Comparison of ENCODE assay signal across 23 mouse cellular contexts in genomic region chr9:14335829-14336228, GRCm38 (mm10). TPM values are rescaled to one million over a fixed set of nuclear protein-coding genes. Genes with fewer than 3 reads are reported as not detected.
DNase-seq lines count a peak whose midpoint lies in the region; ATAC-seq and TF ChIP-seq lines count a peak whose summit lies in the region.
"Had no signal": no experiment of that assay in that cellular context is flagged by ENCODE, and none has a peak within 500 bp of the region (broad histone marks: within the 10 kb centered on the region; RNA-seq: fewer than 3 reads in every experiment).

No protein-coding gene starts in this region.

- H3K4me3 ChIP-seq in CH12.LX (replicated peaks in 1 of 3; ENCODE audit: low read depth in 2 of 3, low read length in 2 of 3, poor library complexity in 1 of 3), result no peak overlapping the region
- H3K4me3 ChIP-seq in midbrain, embryonic 11.5 days (ENCODE audit: low read depth, low read length), result no peak overlapping the region
- H3K4me3 ChIP-seq: embryonic facial prominence, embryonic 10.5 days; embryonic facial prominence, embryonic 12.5 days; forebrain, embryonic 13.5 days; forebrain, embryonic 15.5 days had no signal

- in situ Hi-C loops in CH12.LX (cut with MboI; ENCODE audit: low pct_ligation_motif_present, low pct_unique_long_range_greater_than_20kb, low sequenced_read_pairs), result no loop called here

- TF ChIP-seq CTCF in CH12.LX (conservative IDR thresholded peaks at IDR 0.05 in 1 of 2, IDR thresholded peaks at IDR 0.05 in 1 of 2; ENCODE audit: low read depth in 2 of 2, low read length in 2 of 2), result no peak

- H3K4me1 ChIP-seq in CH12.LX (ENCODE audit: control insufficient read depth in 1 of 2, insufficient read depth in 2 of 2), result peaks cover 0 to 13% of the 10 kb centered on the region in 2 experiments; a peak in 2 of 4 replicates
- no peaks in the 10 kb centered on the region for H3K4me1 ChIP-seq in midbrain, embryonic 11.5 days (ENCODE audit: control insufficient read depth, insufficient read depth, low read length)
- H3K4me1 ChIP-seq: embryonic facial prominence, embryonic 10.5 days; embryonic facial prominence, embryonic 12.5 days; forebrain, embryonic 13.5 days; forebrain, embryonic 15.5 days had no signal

- 88% methylated on average over 4 of the region's 4 CpGs for WGBS in midbrain, embryonic 11.5 days

- no peaks in the 10 kb centered on the region for H3K9me3 ChIP-seq in CH12.LX (replicated peaks; ENCODE audit: low read length)
- no peaks in the 10 kb centered on the region for H3K9me3 ChIP-seq in midbrain, embryonic 11.5 days (ENCODE audit: control insufficient read depth, low read length)
- H3K9me3 ChIP-seq: embryonic facial prominence, embryonic 10.5 days; embryonic facial prominence, embryonic 12.5 days; forebrain, embryonic 13.5 days; forebrain, embryonic 15.5 days had no signal

- TF ChIP-seq POLR2A in CH12.LX (IDR thresholded peaks at IDR 0.05; ENCODE audit: low read depth, low read length), result no peak

- no peak for TF ChIP-seq RAD21 in CH12.LX (IDR thresholded peaks at IDR 0.05; ENCODE audit: low read depth, low read length)

- no peak overlapping the region for H3K9ac ChIP-seq in CH12.LX (ENCODE audit: insufficient read depth, low read depth)
- no peak overlapping the region for H3K9ac ChIP-seq in midbrain, embryonic 11.5 days (ENCODE audit: low read length)
- H3K9ac ChIP-seq: embryonic facial prominence, embryonic 12.5 days; forebrain, embryonic 13.5 days; forebrain, embryonic 15.5 days; forebrain, postnatal 0 days had no signal

- dilution Hi-C loops in CH12.LX (cut with MboI; ENCODE audit: extremely low pct_ligation_motif_present, extremely low pct_unique_long_range_greater_than_20kb, low sequenced_read_pairs), result no loop called here

- no peak overlapping the region for H3K27ac ChIP-seq in CH12.LX (ENCODE audit: insufficient read depth, low read depth)
- no peak overlapping the region for H3K27ac ChIP-seq in midbrain, embryonic 11.5 days (ENCODE audit: low read depth, low read length)
- H3K27ac ChIP-seq: embryonic facial prominence, embryonic 10.5 days; embryonic facial prominence, embryonic 12.5 days; forebrain, embryonic 13.5 days; forebrain, embryonic 15.5 days had no signal

- ATAC-seq in activated CD4-positive, CD25-positive, alpha-beta regulatory T cell, adult 4 months, result peak; percentile 24
- no peak for ATAC-seq in midbrain, embryonic 11.5 days (ENCODE audit: low FRiP score)
- ATAC-seq: forebrain, embryonic 13.5 days; forebrain, embryonic 15.5 days; forebrain, postnatal 0 days; Patski had no signal

- H3K79me2 ChIP-seq in CH12.LX (replicated peaks; ENCODE audit: control insufficient read depth, extremely low read depth, insufficient read depth, poor library complexity, severe bottlenecking), result no peaks in the 10 kb centered on the region

- DNase-seq in 416B (ENCODE audit: low read depth) (peak; percentile 51), CH12.LX (ENCODE audit: extremely low read depth) (peak; percentile 12), liver (no peak)
- peak; percentile 35 for DNase-seq in CD4-positive, CD25-positive, alpha-beta regulatory T cell, adult 2 months (ENCODE audit: low read depth, low spot score)
- DNase-seq in midbrain, embryonic 11.5 days (ENCODE audit: low spot score, missing footprints), result no peak
- DNase-seq in spleen, adult 12 weeks (ENCODE audit: low spot score), result no peak
- DNase-seq in frontal cortex, postnatal 10 days (ENCODE audit: low spot score in 2 of 2), result no peak
- DNase-seq: adrenal gland, adult 2 months; adrenal gland, postnatal 10 days; adrenal gland, postnatal 25 days; B cell, adult 2 months; cerebellum, adult 11-12 months; cerebellum, adult 2 months; cerebellum, adult 9-10 months; cerebellum, postnatal 10 days; cerebellum, postnatal 25 days; forebrain, postnatal 0 days had no signal

- no peaks in the 10 kb centered on the region for H3K27me3 ChIP-seq in CH12.LX (replicated peaks)
- no peaks in the 10 kb centered on the region for H3K27me3 ChIP-seq in midbrain, embryonic 11.5 days (ENCODE audit: control insufficient read depth, insufficient read depth, low read length)
- H3K27me3 ChIP-seq: embryonic facial prominence, embryonic 12.5 days; forebrain, embryonic 13.5 days; forebrain, embryonic 15.5 days; Patski had no signal

- H3K4me2 ChIP-seq in CH12.LX (ENCODE audit: insufficient read depth, low read depth, poor library complexity, severe bottlenecking), result no peak overlapping the region
- no peak overlapping the region for H3K4me2 ChIP-seq in midbrain, embryonic 11.5 days
- H3K4me2 ChIP-seq: embryonic facial prominence, embryonic 12.5 days; forebrain, embryonic 13.5 days; forebrain, embryonic 15.5 days had no signal

- H3K36me3 ChIP-seq in CH12.LX (replicated peaks in 1 of 2; ENCODE audit: control insufficient read depth in 1 of 2, insufficient read depth in 1 of 2, low read length in 1 of 2), result peaks cover 0 to 11% of the 10 kb centered on the region in 2 experiments
- H3K36me3 ChIP-seq in midbrain, embryonic 11.5 days (ENCODE audit: control insufficient read depth, insufficient read depth, low read length), result no peaks in the 10 kb centered on the region

- TF ChIP-seq EP300 in CH12.LX (IDR thresholded peaks at IDR 0.05; ENCODE audit: low read length), result no peak

TF ChIP-seq in CH12.LX, 34 proteins besides CTCF, POLR2A, EP300 and RAD21:
- TF ChIP-seq CHD2 (IDR thresholded peaks at IDR 0.05; ENCODE audit: low read length) (no peak), RCOR1 (conservative IDR thresholded peaks at IDR 0.05; ENCODE audit: low read depth, low read length) (no peak), MAX (IDR thresholded peaks at IDR 0.05; ENCODE audit: low read length) (no peak), POLR2AphosphoS2 (IDR thresholded peaks at IDR 0.05; ENCODE audit: low read depth, low read length) (no peak), ETS1 (conservative IDR thresholded peaks at IDR 0.05; ENCODE audit: low read depth, low read length) (no peak)
TF ChIP-seq in CH12.LX: peak in this region for 0.

RNA-seq across cellular contexts. Expression of gene Endod1, which starts 45.5 kb away (rescaled TPM):
- total RNA-seq in CH12.LX (2012; rRNA removed) (1.6 and 1.7 TPM in 2 replicates), CH12.LX (2014; rRNA removed) (3.0 TPM in 2 replicates)
- polyA plus RNA-seq in CH12.LX (2012; ENCODE audit: insufficient read length, low read depth), result 4.1 and 4.6 TPM in 2 replicates
- polyA plus RNA-seq in activated CD4-positive, CD25-positive, alpha-beta regulatory T cell, adult 4 months (2017; shearing (Covaris generic)), result 10 to 100 TPM; 33.4 to 39.9 TPM
- polyA plus RNA-seq in midbrain, embryonic 11.5 days (2014; fragmentation: Nextera tagmentation; extraction: Ambion mirVana), result 7.9 and 9.8 TPM in 2 replicates

Comparison
In these comparisons a context has a peak if more than half of its experiments do, and no peak if none do; other contexts are left out.
1. DNase-seq: peak in 416B (single experiment), CD4-positive, CD25-positive, alpha-beta regulatory T cell, adult 2 months (single experiment) and CH12.LX (single experiment); none in midbrain, embryonic 11.5 days (single experiment), spleen, adult 12 weeks (single experiment), liver (single experiment) and frontal cortex, postnatal 10 days (0 of 2).